Mouse (Mus musculus): ENCODE results near the gene Asb8. TPM values are rescaled to one million over a fixed set of nuclear protein-coding genes. Genes with fewer than 3 reads are reported as not detected.

Asb8 gene
- total RNA-seq, 2 experiments from 2014 or later = 102 to 106 TPM

DNA sequence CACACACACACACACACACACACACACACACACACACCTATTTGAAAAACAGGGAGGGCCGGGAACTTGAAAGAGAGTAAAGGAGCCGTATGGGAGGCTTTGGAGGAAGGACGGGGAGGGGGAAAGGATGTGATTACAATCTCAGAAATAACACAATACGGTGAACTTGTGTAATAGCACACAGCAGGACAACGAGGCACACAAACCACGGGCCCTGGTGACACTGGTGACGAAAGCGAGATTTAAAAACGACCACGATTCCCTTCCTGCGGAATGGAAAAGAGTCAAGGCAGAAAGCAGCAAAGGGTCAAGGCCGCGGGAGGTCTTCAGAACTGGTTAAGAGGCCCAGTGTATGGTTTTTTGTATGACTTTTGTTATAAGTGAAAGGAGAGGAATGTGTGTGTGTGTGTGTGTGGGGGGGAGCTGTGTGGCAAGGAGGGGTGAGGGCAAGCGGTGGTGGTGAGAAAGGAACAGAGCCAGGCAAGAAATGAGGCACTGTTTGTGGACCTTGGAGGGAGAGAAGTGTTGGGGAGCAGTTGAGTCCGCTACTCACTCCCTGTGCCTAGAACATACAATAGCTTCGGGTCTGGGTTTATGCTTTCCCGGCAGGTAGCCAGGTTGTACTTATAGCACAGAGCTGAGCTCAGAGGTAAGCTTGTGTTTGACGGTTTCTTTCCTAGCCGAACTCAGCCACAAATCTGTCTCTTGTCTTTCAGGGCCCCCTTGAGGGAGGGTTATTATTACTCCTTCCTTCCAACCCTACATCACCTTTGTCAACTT, 4.2 kb downstream of the Asb8 start:
- DNase-seq (ENCODE audit: low spot score) = no peak
- intact Hi-C loops (cut with DNase I) = no loop called here

DNA sequence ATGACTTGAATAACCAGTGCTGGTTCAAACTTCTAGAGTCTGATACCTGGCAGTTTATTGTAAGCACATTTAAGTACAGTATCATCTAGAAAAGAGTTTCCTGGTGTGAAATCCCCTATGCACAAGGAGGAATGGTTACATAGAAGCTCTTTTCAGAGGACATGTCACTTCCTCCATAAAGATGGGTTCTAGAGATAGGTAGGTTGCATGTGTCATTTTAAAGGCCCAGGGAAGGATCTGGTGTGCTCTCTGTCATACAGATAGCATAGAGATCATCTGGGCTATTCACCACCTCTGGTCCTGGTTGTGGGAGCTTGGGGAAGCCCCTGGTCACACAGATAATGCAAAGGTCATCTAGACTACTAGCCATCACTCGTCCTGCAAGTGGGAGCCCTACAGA, 8.2 kb downstream of the Asb8 start:
- intact Hi-C loops (cut with DNase I) = no loop called here
- DNase-seq (ENCODE audit: low spot score) = no peak

DNA sequence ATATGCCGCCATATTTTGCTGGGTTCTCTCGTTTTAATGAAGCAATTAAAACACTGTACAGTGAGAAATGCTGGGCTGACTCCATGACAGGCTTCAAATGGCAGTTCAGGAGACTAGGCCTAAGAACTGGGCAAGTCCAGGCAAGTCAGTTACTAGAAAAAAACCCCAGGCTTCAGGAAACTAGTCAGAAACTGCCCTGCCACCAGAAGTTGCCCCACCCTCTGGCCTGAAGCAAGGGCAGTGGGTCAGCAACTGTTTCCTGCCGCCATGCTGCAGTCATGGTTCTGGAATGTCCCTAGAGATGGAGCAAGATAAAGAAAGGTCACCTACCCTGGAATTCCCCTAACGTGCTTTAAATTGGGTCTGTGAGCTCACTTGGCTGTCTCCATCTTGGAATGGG, 9.5 kb downstream of the Asb8 start:
- no peak for DNase-seq (ENCODE audit: low spot score)
- intact Hi-C loops (cut with DNase I) = no loop called here

GRCm38 (mm10) chr15:98155272-98155671, 10.2 kb downstream of the Asb8 start:
- no peak for DNase-seq (ENCODE audit: low spot score)
- intact Hi-C loops (cut with DNase I) = no loop called here

GRCm38 (mm10) chr15:98154631-98155030, 10.8 kb downstream of the Asb8 start:
- intact Hi-C loops (cut with DNase I) = no loop called here

DNA sequence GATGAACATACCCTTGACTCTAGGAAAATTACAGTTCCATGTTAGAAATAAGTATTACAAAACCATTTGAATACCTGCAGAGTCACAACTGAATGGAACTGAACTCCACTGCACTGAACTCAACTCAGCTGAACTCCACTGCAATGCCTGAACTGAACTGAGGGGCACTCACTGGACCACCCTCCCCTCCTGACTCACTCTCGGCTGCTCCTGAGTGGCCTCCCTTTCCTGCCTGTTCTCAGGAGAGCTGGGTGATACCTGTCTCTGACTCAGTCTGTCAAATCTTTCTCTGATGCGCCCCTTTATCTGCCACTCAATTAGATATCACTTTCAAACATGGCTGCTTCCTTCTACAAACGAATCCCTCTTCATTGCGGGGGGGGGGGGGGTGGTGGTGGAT, 11.3 kb downstream of the Asb8 start:
- DNase-seq (ENCODE audit: low spot score) = no peak
- intact Hi-C loops (cut with DNase I) = no loop called here

More at GRCm38 (mm10) chr15:98154631-98155030, 10.8 kb downstream of the Asb8 start:
- DNase-seq (ENCODE audit: low spot score) = no peak

GRCm38 (mm10) chr15:98153625-98154024, 11.8 kb downstream of the Asb8 start:
- DNase-seq (ENCODE audit: low spot score) = no peak

DNA sequence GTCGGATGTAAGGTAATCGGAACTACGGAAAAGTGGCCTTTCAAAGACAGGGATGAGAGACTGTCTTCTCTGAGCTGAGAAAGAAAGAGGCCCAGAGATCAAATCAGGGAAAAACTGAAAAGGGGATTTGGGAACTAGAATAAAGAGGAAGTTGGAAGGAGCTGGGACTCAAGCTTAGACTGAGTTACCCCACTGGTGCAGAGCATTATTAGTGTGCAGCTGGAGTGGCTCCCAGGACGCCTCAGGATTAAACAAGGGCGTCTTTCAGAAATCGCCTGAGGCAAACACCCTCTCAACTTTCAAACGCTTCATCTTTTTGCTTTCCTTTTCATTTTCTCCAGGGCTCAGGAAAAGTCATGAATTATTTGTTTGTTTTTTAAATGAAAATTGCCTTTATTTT, 12.5 kb downstream of the Asb8 start:
- intact Hi-C loops (cut with DNase I) = loop anchor here (1.0 kb wide), 1 partner anchor 64 kb away; no protein-coding TSS in a partner anchor
- DNase-seq (ENCODE audit: low spot score) = no peak

More at GRCm38 (mm10) chr15:98153625-98154024, 11.8 kb downstream of the Asb8 start:
- intact Hi-C loops (cut with DNase I) = loop anchor here (1.0 kb wide), 1 partner anchor 64 kb away; no protein-coding TSS in a partner anchor

DNA sequence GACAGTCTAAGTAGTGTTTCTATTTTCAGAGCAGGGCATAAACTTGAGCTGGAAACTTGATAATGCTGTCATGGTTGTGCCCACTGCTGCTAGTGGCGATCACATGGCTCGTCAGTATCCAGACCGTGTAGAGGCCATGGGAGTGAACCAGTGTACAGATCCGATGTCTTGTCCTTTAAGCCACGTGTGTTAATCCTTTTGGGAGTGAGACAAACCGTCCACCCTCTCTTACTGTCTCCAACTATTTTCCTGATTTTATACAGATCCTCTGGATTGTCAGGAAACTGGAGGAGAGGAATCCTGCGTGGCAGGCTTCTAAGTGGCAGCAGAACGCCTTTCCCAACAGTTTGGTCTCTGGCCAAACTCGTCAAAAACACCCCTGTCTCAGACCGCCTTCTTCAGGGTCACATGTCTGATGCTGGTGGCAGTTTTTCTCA, 16.2 kb downstream of the Asb8 start:
- DNase-seq (ENCODE audit: low spot score) = no peak
- intact Hi-C loops (cut with DNase I) = loop anchor here (2.0 kb wide), 1 partner anchor 18 kb away; no protein-coding TSS in a partner anchor

- DNase-seq (ENCODE audit: low spot score) = no peak
- intact Hi-C loops (cut with DNase I) = loop anchor here (2.0 kb wide), 1 partner anchor 18 kb away; no protein-coding TSS in a partner anchor
Measured at GRCm38 (mm10) chr15:98148356-98148755, 17.1 kb downstream of the Asb8 start.

- peak; percentile 86 for DNase-seq (ENCODE audit: low spot score)
Measured at GRCm38 (mm10) chr15:98145559-98146181, 19.8 kb downstream of the Asb8 start.

DNA sequence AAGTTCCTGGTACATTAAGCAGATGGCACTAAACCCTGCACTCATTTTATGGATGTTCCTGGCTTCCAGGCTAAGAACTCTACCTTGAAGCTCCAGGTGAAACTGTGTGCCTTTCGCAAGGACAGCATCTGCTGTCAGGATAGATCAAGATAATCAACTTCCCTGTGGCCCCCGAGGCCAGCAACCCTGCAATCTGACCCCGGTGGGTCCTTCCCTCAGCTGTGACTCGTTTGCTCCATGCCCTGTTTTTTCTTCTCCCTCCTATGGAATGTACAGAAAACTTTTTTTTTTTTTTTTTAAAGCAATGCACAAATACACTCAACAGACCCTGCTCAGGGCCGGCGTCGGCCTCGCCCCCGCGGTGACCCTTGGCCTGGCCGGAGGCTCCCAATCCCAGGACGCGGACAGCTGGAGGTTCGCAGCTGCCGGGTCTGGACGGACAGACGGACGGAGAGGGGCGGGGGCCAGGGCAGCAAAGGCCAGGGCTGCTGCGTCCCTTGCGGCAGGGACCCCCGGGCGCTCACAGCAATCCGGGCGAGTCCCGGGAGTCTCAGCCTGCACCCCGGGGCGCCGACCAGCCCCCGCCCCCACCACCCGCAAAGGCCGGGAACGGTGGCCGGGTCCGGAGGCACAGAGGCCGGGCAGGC, 20.4 kb downstream of the Asb8 start:
- DNase-seq (ENCODE audit: low spot score) = no peak
- intact Hi-C loops (cut with DNase I) = no loop called here

More at GRCm38 (mm10) chr15:98145559-98146181, 19.8 kb downstream of the Asb8 start:
- intact Hi-C loops (cut with DNase I) = no loop called here

- intact Hi-C loops (cut with DNase I) = no loop called here
- no peak for DNase-seq (ENCODE audit: low spot score)
Measured at GRCm38 (mm10) chr15:98142515-98142914, 22.9 kb downstream of the Asb8 start.

GRCm38 (mm10) chr15:98140809-98141208, 24.6 kb downstream of the Asb8 start:
- intact Hi-C loops (cut with DNase I) = no loop called here
- DNase-seq (ENCODE audit: low spot score) = no peak

DNA sequence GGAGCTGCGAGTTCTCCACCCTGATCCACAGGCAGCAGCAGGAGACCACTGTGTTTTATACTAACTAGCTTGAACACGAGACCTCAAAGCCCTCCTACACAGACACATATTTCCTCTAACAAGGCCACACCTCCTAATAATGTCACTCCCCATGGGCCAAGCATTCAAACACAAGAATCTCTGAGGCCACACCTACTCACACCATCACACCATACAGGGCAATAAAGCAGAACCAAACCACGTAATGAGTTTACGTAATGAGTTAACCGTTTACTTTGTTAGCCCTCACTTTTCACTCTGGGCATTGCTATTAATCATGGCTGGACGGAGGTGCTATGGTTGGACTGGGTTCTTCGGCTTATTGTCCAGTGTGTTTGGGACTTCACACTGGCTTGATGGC, 25.7 kb downstream of the Asb8 start:
- no peak for DNase-seq (ENCODE audit: low spot score)
- intact Hi-C loops (cut with DNase I) = no loop called here

DNA sequence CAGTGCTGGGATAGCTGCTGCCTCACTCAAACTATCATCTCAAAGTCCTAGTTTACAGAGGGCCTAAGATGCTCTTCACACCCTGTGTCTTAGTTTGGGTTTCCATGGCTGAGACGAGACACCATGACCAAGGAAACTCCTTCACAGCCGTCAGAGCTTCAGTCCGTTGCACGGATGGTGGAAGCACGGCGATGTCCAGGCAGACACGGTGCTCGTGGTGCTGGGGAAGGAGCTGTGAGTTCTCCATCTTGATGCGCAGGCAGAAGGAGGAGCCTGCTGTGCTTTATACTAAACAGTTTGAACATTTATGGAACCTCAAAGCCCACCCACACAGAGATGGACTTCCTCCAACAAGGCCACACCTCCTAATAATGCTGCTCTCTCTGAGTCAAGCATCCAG, 28.6 kb downstream of the Asb8 start:
- no peak for DNase-seq (ENCODE audit: low spot score)
- intact Hi-C loops (cut with DNase I) = no loop called here

GRCm38 (mm10) chr15:98135671-98136070, 29.8 kb downstream of the Asb8 start:
- no peak for DNase-seq (ENCODE audit: low spot score)
- intact Hi-C loops (cut with DNase I) = no loop called here

DNA sequence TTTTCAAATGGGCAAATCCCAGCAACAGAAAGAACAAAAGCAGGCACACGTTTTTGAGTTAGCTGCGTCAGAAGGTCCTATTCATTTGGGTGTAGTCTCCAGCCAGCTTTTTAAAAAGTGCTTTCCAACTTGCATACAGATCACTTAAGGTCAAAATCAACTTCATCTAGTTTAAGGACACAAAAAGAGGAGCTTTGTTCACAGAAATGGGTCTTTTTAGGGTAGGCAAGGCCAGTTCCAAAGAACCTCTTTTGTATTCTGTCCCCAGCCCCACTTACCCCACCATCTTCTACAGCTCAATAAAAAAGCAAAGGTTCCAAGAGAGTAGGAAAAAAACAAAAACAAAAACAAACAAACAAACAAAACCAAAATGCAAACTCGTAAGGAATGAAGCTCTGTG, 30.8 kb downstream of the Asb8 start:
- DNase-seq (ENCODE audit: low spot score) = no peak
- intact Hi-C loops (cut with DNase I) = no loop called here

DNA sequence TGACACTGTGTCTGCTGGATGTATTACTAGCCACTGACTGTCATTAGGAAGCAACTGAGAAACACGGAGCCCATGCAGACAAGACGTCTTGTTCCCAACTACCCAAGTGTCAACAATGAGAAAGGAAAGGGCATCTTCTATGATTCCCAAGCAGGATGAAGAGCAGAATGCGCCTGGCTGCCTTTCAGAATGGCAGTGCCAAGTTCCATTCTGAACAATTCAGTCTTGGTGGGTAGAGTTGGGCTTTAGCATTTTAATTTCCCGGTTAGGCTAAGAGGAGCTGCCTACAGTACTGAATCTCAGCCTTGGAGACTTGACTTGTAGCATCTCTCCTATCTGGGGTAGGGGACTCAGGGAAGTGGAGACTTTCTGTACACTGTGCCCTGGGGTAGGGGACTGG, 31.4 kb downstream of the Asb8 start:
- intact Hi-C loops (cut with DNase I) = no loop called here
- no peak for DNase-seq (ENCODE audit: low spot score)

GRCm38 (mm10) chr15:98133471-98133870, 32.0 kb downstream of the Asb8 start:
- intact Hi-C loops (cut with DNase I) = no loop called here
- DNase-seq (ENCODE audit: low spot score) = no peak

All from heart, postnatal 25 days (tissue).